Mouse (Mus musculus) thymus, postnatal 4 days (tissue): ENCODE results near the gene Serpini2.
"Not testable (repeated sequence)": the region's sequence is repeated elsewhere in the genome, so short reads cannot be mapped to it uniquely, and the experiment has no call there.

Source experiments
- DNase-seq: peaks from one replicate; pipeline ENCODE4 v3.0.0; 2021

Serpini2 gene

DNA sequence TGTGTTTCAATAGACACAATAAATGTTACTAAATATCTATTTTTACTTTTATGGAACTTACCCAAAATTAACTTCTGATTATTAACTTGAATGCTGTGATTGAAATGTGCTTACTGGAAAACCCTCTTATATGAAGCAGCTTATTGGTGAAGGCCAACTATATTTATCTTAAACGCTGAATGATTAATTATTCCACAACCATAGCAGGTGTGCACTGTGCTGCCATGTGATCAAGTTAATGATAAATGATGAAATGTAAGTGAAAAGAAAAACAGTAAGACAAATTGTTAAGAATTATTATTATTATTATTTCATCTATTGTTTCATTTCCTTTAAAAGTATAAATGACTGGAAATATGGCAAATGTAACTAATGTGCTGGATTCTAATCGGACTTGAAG, at the start of gene Serpini2:
Gene Serpini2 (minus strand): TSS at position 101 of the 400 bp plus-strand sequence.
- no peak for DNase-seq

GRCm38 (mm10) chr3:75308861-75309260, 39.0 kb upstream of the Serpini2 start:
- no peak for DNase-seq

DNA sequence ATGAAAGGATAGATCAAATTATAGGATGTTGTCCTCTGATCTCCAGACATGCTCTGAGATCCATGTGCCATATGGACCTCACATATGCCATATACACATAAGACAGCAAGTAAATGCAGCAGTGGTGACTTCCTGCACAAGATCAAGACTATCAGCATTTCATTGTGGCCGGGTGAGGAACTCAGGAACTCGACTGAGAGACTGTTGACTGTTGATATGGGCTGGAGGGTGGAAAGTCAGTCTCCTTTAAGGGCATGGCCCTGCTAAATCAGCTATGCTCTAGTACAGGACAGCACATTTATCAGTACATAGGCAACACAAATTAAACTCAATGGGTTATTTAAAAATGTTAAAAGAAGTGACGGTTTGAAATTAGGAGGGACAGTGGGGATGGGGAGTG, 38.4 kb upstream of the Serpini2 start:
- no peak for DNase-seq

GRCm38 (mm10) chr3:75305584-75305983, 35.7 kb upstream of the Serpini2 start:
- DNase-seq: no peak

GRCm38 (mm10) chr3:75304621-75305020, 34.7 kb upstream of the Serpini2 start:
- no peak for DNase-seq

GRCm38 (mm10) chr3:75301072-75301471, 31.2 kb upstream of the Serpini2 start:
- DNase-seq: no peak

- DNase-seq: not testable (repeated sequence)
These were observed 29.6 kb upstream of the Serpini2 start for GRCm38 (mm10) chr3:75299464-75299863.

GRCm38 (mm10) chr3:75297758-75298111, 27.9 kb upstream of the Serpini2 start:
- DNase-seq: no peak

DNA sequence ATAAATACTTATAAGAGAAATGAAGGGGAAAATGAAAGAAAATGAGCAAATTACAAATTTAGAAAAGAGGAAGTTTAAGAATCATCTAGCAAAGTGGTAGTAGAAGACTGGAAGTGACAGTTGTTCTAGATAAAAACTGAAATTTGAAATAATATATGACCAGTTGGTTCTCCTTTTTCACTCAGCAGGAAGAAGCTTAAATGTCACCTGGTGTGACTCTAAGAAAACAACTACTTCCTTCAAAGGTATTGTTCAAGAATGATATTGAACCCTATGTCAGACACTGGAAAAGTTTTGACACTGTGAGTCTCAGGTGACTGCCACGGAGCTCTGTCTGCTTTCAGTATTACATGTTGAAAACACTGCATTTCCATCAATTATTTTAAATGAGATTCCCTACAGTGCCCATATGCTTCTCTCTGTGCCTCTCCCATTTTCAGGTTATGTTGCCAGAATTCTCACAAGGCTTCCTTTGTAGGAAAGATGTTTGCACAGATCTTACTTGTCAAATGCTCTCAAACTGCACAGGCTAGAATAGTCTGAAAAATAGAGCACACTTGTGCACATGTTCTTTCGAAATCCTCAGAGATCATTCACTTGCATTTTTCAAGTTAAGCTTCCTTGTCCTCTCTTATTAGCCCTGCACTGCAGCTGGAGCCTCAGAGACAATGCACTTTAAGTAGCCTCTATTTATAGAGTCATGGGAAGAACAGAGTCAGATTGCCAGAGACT, 27.3 kb upstream of the Serpini2 start:
- DNase-seq: no peak

- DNase-seq: no peak
These were observed 23.4 kb upstream of the Serpini2 start for GRCm38 (mm10) chr3:75293243-75293642.

DNA sequence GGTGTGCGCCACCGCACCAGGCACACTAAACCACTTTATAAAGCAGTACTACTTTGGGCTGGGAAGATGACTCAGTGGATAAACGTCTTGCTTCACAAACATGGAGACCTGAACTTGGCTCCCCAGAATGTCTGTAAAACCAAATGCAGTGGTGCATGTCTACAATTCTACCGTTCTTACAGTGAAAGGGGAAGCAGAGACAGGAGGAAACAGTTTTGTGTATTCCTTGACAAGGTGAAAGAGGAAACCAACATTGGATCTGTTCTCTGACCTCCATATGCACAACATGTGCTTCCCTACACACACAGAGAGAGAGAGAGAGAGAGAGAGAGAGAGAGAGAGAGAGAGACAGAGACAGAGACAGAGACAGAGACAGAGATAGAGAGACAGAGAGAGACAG, 7.6 kb upstream of the Serpini2 start:
- DNase-seq: no peak

GRCm38 (mm10) chr3:75276522-75276921, 6.6 kb upstream of the Serpini2 start:
- no peak for DNase-seq

- DNase-seq: no peak
These were observed 5.2 kb upstream of the Serpini2 start for GRCm38 (mm10) chr3:75275127-75275526.

- DNase-seq: no peak
These were observed 10.5 kb downstream of the Serpini2 start for GRCm38 (mm10) chr3:75259356-75259755.

DNA sequence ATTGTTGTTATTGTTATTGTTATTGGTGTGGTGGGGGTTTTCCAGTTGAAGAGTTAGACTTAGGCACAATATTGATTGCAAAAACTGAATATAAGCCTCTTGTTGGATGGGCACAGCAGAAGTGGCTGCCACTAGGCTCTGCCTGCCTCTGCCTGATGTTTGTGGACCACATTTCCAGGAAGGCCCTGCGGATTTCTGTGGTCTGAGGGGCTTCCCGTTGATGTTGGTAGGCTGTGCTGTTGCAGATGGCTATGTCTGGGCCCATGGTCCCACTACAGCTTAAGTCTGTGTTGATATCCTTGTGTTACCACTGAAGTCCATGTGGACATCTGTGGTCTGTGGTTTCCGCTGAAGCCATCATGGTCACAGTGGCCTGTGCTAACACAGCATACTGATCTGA, 50.2 kb downstream of the Serpini2 start:
- no peak for DNase-seq

DNA sequence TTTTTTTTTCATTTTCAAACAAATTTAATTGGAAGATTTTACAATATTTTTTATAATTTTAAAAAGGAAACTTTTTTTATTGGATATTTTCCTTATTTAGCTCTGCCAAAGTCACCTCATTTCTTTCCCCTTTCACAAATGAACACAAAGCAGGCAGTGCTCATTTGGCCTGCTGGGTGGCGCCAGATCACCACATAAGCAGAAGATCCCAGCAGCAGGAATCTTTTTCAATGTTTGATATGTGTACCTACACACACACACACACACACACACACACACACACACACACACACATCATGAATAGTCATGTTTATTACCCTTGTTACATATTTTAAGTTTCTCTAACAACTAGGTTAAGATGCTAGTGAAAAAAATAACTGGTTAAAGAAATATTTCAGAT, 50.7 kb downstream of the Serpini2 start:
- DNase-seq: peak; percentile 60

DNA sequence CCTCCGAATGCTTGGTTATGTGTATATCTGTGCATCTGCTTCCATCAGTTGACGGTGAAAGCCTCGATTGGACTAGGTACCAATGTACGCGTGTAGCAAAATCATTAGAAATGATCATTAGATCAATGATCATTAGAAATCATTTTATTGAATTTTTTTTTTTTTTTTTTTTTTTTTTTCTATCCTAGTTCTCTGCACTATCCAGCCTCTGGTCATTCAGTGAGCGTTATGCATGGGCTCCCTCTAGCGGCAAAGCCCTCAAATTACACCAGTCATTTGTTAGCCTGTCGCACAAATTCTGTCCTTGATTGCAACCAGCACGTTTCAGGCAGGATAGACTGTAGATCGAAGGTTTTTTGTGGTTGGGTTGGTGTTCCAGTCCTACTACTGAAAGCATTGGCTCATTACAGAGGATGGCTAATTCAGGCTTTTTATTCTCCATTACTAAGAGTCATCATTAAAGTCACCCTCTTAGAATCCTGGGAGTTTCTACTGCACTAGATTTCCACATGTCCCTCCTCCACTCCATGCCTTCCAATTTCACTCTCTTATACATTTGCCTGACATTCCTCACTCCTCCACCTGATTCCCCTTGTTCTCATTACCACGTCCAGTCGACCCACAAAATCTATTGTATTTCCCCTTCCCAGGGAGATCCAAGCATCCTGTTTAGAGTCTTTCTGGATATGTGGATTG, 66.9 kb downstream of the Serpini2 start:
- DNase-seq: peak; percentile 73
